Mouse (Mus musculus) testis, postnatal 10 days (tissue): ENCODE results near the gene Hus1.
A peak's percentile ranks its signal among the peaks of the same experiment; 100 is the strongest.

Source experiments
- DNase-seq: peaks from one replicate; pipeline ENCODE4 v3.0.0; 2021; ENCODE audit warnings: low spot score

Hus1 gene

DNA sequence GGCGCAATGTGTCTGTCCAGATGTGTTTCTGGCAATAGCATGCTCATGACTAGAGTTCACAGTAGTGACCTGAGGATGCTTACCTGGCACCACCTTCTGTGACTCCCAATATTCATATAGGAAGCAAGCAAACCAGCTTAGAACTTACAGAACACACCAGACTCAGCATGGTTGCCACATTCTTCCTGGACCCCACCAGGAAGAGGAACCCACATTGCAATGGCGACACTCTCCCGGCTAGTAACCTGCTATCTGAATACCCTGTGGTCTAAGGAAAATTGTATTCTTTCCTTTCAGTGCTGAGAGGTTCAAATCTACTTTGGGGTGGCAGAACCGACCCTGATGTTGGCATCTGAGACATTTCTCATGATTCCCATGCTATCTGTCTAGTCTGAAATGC, 32.8 kb downstream of the Hus1 start:
- no peak for DNase-seq

DNA sequence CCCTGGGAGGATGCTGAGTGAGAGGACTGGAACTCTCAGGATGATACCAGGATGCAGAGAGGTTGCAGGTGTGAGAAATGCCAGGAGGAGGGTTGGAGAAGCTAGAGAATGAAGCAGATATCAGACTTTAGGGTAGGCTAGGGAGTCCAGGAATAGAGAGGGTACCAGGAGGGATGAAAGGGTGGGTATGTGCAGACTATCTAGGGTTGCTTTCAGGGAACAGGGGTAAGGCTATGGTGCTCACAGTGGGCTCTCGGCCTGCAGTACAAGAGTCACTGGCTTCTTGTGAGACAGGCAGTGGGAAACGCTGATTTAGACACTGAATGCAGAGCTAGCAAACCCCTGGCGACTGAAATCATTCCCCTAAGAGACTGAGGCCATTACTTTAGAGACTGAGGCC, 37.8 kb downstream of the Hus1 start, which contains the start of gene Pkd1l1:
Pkd1l1 (minus strand) TSS at position 101 of the 400 bp plus-strand sequence.
- DNase-seq: no peak

DNA sequence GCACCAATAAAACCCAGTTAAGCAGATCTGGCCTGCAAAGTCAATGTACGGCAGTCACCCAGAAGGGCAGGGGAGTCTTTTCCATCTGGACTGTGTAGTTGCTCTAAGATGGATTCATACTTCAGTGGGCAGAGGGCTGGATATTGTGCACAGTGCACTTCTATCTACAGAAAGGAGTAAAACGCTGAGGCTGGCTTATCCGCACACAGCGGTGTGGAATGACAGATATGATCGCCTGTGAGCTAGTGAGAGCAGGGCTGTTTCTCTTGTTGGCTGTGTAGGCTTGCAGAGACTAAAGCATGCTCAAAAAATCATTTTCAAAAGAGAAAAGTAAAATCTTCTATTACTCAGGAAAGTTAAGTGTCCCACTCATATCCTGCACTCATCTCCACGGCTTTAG, 38.9 kb downstream of the Hus1 start:
- no peak for DNase-seq

DNA sequence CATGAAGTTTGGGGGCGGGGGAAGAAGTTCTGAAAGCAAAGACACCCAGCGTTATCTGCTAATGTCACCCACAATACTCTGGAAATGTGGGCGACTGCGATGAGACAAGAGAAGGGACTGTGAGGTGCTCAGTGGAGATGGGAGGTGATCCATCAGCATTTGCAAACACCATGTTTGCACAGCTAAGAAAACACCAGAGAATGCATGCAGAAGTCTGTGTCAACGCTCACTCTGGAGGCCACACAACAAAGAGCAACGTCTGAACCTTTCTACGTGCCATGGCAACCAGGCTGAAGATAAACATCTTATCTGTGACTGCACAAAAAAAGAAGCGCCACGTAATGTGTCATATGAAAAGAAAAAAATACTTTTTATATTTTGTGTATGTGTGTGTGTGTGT, 40.5 kb downstream of the Hus1 start:
- DNase-seq: no peak

DNA sequence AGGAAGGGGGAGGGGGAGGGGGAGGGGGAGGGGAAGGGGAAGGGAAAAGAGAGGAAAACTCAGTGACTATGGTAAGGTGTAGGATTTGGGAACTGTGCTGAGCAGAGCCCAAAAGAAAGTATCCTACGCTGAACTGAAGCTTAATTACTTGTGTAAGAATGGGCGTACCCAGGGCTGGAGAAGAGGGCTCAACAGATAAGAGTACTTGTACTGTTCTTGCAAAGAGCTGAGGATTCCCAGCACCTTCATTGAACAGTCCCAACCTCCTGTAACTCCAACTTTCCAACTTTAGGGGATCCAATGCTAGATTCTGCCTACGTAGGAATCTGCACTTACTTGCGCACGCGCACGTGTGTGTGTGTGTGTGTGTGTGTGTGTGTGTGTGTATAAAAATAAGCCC, 42.9 kb downstream of the Hus1 start:
- no peak for DNase-seq

DNA sequence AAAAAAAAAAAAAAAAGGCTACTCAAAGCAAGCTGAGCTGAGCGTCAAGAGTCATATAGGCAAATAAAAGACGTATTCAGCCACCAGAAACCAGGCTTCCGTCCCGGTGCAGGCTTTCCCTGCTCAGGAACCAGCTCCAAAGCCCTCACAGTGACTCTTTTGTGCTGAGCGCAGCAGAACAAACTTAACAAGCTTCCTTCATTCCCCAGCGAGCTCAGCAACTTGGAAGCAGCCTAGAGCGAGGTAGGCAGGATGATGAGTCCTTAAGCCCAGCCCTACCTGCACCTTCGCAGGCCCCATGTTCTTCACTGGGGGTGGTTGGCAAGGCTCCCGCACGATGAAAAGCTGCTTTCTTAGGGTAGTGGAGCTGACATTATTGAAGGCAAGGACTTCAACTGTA, 52.4 kb downstream of the Hus1 start:
- no peak for DNase-seq

DNA sequence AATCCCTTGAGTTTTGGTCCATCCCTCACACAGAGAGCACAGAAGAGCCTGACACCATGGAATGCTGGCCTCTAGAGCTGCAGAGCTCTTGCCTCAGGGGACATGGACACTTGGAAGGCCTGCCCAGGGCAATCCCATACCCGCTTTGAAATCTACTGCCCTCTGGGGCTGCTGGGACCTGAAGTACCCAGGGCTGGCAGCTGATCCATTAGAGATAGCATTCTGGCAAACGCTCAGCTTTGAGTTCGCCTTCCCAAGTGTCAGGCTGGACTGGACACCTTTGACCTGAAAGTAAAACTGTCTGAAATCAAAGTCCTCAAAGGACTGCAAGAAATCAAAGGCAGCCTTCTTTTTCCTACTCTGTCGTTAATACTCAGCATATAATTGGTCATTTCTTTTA, 52.9 kb downstream of the Hus1 start:
- no peak for DNase-seq

DNA sequence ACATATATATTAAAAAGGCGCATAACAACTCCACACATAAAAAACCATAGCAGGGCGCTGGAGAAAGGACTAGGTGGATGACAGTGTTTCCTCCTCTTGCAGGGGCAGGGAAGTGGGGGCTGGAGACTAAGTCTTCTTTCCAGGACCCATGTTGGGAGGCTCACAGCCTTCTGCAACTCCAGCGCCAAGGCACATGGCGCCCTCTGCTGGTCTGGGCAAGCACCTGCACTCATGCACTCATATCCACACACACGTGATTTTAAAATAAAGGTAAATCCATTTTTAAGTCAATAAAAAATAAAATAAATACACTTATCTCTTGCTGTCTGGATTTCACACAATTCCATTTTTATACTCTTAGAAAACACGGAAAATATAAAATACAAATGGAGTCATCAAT, 54.0 kb downstream of the Hus1 start:
- no peak for DNase-seq

DNA sequence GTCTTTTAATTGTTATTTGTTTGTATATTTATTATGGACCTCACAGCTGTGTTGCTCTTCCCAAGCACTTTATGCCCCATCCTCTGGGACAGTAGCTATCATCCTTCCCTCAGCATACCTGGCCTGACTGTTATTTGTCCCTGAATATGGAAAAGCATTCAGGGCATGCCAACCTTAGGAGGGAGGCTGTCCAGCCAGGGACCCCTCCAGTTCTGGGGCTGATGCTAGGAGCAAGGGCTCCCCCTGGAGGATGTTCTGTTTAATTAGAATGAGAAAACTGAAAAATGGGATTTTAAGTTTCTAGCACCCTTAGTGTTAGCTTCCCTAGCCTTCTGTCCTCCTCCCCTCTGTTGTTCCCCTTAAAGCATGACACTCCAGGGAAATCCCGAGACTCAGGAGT, 55.3 kb downstream of the Hus1 start:
- peak; percentile 53 for DNase-seq

DNA sequence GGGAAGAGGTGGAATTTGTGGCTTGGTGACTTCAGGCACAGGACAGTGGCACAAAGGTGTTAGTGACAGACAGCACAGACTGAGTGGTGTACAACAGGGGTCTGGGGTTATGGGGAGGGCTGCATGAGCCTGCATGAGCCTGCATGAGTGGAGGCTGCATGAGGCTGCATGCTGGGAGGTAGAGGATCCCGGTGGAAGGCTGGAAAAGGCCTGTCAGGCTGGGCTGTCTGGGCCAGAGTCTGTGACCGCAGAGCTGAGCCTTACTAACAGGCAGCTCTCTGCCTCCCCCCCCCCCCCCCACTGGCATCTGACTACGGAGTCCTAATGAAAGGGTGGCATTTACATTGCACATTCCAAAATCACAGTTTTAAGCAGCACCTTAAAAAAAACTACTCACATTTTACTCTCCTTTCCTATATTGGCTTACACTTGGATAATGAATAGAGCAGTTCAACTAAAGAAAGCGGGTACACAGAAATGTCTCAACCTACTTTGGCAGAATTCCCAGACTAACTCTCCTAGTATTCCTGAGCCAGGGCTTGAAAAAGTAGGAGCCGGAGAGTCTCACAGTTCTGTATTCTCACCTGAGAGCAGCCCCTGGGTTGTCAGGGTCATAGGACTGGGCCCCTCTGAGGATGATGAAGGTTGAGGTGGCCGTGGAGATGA, 61.1 kb downstream of the Hus1 start:
- DNase-seq: no peak

DNA sequence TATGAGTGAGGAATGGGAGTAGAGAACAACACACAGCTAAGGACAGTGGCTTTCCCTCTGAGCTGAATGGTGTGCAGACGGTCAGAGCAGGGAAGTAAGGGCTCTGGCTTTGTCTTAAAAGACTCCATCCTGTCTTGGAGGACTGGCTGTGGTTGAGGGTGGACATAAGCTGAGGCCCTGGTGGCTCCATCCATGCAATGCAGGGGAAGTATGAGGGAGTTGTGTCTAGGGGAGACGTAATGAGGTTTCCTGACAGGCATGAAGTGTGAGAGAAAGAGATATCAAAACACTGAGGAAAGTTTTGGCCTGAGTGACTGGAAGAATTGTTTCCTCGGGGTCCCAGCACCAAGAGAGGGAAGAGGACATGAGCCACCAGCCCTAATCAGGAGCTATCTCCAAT, 62.1 kb downstream of the Hus1 start:
- DNase-seq: no peak

DNA sequence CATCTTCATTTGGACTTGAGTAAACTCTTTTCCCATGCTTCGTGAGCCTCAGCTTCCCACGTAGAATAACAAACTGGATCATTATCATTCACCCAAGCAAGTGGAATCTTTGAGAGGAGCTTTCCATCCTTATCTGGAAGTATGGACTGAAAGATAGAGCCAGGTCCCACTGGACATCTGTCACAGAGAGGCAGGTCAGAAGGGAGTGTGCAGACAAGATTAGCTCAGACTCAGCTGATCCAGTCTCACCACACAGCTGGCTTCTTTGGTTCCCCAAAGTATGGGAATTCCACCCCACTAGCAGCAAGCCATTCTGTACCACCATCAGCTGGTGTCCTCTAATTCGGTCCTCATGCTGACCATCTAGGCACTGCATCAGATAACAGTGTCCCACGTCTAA, 66.9 kb downstream of the Hus1 start:
- DNase-seq: no peak
